Mouse (Mus musculus) MN1 (cell line): ENCODE measurements at regions not wholly inside any gene's neighbourhood (a gene's known extent, or its start where the extent isn't known, plus 50 kb on each side); places are given as distances from the start of the nearest gene placed in this dataset.
"Not testable (repeated sequence)": the region's sequence is repeated elsewhere in the genome, so short reads cannot be mapped to it uniquely, and the experiment has no call there.

Experiments
- DNase-seq: peaks from one replicate; pipeline ENCODE4 v3.0.0-alpha.2; 2016; ENCODE audit warnings: low spot score

DNA sequence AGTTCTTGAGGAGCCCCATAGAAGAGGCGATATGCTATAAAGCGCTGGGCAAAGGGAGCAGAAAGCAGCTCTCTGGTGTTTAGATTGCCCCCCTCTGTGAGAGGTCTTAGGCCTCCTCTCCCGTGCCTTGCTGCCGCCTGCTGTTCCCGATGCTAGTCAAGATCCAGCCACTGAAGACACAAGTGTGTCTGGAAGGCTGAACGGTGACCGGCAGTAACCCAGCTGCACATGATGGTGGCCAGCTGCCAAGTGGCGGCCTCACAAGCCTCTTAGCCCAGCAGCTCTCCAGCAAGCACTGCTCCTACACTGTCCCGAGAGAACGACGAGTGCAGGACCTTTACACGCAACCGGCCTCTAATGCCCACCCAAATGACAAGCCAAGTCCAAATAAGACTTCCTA, 104.1 kb upstream of the Abca1 start:
- peak; percentile 92 for DNase-seq

DNA sequence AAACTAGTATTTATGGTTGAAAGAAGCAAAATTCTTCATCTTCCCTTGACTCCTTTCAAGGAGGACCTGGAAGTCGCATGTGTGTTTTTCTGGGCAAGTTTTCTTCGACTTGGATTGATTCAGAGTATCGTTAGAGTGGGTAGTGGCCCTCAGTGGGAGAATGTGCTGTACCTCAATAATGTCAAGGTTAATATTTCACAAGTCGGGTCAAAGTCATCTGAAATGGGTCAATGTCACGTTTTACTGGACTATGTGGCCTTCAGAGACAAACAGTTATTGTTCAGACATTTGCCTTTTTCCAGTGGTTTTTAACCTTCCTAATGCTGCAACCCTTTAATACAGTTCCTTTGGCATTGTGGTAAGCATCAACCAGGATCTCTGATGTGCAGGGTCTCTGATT, 102.8 kb upstream of the Abca1 start:
- DNase-seq, result no peak

DNA sequence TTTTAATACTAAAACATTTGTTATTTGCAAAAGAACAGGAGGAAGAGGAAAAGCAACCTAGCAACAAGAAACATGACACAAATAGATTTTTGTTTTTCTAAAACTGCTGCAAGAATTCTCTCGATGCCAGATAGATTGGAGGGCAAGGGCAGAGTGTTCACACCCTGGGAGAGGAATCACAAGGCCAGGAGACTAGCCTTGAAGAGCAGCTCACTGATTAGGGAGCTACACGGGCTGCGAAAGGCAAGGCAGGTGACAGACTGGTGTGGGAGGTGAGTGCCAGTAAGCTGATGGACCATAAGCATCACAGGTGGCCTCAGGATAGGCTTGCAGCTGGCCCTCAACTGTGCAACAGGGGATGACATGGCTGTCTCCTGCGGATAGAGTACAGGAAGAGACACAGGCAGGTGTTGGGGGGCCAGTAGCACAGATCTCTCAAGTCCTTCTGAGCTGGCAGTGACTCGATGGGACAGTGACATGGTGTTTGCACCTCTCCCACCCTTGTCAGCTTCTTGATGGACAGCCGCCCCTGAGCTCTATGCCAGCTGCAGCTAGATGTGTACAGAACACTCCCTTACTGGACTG, 102.0 kb upstream of the Abca1 start:
- no peak for DNase-seq

DNA sequence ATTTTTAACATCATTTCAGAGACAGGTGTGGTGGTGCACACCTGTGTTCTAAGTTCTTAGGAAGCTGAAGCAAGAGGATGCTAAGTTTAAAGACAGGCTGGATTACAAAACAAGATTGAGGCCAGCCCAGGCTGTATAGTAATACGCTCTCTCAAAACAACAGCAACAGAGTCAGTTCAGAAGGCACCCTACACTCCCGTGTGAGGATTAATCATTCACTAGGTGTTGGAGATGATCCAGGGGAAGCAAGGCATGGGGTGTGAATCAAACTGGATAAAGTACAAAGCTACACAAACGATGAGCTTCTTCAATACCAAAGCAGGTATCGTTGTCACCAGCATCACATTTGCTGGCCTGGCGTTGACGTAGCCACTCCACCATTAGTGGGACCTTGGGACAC, 99.3 kb upstream of the Abca1 start:
- DNase-seq, result no peak

DNA sequence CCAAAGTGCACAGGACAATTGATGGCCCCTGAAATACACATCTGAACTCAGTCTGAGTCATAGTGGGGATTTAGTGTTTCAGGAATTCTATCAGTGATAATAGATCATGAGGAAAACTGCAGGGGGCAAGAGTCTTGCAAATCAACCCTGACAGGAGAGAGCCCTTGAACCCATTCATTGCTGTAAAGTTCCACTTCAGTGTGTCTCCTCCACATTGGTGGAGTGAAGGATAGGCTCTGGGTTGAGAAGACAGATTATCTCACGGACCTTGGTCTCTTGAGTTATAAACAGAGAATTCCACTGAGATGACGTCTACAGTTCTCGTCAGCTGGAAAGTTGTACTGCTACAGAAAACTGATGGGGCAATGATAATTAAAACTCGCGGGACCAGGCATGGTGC, 97.3 kb upstream of the Abca1 start:
- DNase-seq, result no peak

DNA sequence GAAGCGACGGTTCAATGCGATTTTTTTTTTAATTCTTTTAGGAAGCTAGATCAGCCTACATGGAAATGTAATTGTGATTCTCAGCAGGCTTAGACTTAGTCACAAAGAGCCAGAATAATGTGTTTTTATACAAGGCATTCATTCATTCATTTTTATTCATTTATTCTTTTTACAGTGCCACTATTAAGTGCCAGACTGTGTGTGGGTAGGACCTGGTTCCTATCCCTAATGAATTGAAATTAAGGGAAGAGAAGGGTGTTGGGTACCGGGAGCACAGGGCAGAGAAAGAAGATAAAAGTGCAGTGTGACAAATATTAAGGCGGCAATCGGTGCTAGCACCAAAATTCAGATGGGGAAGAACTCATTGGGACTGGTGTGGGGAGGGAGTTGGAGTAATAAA, 94.8 kb upstream of the Abca1 start:
- no peak for DNase-seq

DNA sequence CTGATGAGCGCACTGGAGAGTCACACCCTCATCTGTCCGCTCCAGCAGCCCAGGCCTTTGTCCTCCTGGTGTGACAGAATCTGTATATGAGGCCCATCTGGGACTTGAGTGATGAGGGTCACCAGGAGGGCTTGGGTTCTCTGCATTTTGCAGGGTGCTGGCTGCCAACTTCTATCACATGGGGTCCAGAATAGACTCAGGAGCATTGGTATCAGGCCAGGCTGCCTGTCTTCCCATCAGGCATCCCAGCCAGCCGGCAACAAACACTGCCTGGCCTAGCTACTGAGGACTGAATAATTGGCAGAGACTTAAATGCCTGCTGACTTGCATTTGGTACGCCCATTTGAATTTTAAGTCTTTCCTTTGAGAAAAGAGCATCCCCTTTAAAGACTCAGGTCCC, 94.0 kb upstream of the Abca1 start:
- DNase-seq, result peak; percentile 52

DNA sequence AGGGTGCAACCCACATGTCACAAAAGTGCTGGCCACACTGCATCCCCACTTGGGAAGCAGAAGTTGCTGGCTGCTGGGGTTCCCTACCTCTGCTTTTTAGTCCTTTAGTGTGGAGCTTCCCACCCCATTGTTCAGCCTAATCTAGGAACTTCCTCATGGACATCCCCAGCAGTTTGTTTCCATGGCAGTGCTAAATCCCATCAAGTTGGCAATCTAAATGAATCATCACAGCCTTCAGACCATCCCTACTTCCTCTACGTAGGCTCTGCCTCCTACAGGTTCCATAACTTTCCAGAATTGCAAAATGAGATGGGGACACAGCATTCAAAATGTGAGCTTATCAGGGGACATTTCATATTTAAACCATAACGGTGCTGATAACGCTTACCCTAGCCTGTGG, 90.6 kb upstream of the Abca1 start:
- no peak for DNase-seq

DNA sequence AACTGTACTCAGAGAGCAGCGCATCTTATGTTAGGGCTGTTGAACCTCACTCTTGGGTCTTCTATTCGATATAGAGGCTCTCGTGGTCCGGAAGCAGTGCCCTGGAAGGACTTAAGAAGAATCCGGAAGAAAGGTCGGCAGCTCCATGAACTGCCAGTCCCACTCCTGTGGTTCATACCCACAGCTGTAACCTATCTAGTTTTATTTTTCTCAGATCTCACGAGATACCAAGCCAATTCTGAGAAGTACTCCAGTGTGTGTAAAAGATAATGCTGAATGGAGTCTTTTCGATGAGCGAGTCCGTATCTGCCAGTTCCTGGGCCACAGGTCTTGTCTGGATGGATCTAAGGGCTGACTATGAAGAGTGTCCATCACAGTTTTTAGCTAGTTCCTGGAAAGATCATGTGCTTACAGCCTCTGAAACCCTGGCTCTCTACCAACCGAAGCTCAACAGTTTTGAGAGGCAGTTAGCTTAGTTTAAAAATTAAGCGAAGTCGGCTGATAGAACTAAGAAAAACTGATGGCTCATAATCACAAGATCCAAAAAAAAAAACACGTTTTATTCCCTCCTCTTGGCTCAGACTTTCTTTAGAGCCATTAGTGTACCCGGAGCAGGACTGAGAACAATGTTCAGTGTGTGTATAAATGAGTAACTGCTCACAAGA, 86.5 kb upstream of the Abca1 start:
- DNase-seq, result no peak

DNA sequence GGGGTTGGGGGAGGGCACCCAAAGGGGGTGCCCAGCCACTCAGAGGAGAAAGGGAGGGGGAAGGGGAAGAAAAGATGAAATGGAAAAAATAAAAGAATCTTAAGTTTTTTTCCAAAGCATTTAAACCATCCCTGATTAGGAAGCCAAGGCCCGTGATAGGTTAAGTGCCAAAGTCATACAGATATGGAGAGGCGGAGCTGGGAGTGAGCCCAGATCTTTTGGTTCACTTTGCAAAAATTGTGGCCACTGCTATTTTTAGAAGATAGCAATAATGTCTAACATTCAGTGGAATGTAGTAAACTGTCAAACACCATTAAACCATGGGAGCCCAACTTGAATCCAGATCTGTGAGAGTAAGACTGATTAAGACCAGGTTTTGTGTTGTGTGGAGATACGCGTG, 85.9 kb upstream of the Abca1 start:
- no peak for DNase-seq

DNA sequence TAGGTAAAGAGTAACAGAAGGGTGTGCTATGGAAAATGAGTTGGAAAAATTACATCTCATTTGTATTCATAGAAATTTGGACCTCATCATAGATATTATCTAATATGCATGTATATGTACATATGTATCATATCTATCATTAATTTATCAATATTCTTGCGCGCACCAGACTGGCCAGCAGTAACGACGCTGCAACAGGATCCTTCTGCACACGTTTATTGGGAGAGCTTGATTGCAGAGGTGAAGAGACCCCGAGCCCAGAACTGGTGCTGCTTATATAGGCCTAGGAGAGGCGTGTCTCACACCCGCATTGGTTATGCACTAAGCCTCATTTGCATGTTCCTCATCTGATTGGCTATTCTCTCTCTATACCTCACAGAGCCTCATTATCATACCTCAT, 83.8 kb upstream of the Abca1 start:
- not testable (repeated sequence) for DNase-seq

DNA sequence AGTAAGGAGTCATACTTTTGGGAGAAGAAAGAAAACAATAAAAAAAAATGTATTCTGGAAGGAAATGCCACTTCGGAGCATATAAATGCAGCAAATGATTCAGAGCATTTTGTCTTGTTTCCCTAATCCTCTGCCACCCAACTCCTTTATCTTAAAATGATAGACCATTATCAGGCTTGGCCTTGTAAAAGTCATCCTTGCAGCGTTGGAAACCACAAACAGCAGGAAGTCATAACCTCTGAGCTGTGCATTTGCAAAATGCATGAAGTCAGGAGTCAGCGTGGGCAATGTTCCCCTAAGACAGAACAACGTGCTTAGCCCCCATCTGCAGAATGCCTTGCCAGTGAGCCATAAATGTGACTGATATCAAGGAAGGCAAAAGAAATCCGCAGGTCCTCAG, 80.2 kb upstream of the Abca1 start:
- DNase-seq, result no peak

DNA sequence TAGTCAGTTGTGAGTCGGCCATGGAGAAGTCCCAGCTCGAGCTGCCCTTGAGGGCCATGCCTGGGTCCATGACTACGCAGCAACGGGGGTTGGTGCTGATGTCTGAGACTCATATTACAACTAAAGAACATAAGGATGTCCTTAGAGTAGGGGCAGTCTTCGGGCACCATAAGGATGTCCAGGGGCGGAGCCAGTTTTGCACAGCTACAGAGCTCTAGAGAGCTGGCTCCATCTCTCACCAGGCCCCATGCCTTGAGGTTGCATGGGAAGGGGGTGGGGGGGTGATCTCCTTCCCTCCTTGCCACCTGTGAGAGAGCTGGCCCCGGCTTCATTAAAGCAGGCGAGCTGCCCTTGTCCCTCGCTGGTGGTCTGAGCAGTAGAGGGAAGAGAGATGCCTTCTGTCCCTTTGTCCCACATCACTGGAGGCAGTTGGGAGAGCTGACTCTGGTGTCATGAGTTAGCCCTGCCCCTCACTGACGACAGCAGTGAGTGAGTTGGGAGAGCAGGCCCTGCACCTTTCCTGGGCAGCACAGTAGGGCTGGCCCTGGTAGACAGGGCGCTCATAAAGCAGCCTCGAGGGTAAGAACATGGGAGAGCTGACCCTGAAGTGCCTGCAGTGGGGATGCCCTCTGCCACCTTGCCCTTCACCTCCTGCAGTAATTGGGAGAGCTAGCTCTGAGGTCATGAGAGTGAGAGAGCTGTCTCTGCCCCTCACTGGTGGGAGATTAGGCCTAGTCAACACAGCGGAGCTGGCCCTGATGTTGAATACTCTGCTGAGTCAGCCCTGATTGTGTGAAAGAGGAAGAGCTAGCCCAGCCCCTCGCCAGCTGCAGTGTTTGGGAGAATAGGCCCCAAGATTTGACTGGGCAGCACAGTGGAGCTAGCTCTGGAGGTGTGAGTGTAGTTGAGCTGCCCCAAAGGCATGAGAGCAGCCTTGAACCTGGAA, 78.9 kb upstream of the Abca1 start:
- no peak for DNase-seq

DNA sequence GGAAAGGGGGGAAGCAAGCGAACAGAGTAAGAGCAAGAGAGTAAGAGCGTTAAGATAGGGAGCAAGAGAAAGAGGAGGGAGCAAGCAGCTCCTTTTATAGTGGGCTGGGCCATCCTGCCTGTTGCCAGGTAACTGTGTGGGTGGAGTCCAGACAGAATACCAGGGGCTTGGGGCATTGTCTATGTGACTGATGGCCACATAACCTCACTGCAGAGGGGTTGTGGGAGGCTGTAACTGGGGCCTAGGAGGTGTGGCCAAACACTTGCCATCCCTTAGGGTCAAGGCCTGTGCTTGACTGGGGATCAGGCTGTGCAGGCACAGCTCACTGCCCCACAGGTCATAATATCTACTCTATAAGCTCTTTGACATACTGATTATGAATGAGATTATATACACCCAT, 76.2 kb upstream of the Abca1 start:
- DNase-seq, result no peak

DNA sequence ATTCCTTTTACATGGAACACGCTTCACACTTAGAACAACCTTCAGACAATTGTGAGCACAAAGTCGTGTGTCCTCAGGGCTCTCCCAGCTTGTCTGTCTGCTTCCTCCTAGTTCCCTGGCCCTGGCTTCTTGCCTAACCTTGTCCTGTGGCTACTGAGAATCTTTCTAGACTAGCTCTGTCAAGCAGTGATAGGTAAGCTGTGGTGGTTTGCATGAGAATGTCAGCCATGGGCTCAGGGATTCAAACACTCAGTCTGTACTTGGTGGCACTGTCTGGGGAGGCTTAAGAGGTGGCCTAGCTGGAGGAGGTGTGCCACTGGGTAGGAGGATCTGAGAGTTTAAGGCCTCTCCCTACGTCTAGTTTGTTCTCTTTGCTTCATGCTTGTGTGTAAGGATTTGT, 72.7 kb upstream of the Abca1 start:
- DNase-seq, result no peak

DNA sequence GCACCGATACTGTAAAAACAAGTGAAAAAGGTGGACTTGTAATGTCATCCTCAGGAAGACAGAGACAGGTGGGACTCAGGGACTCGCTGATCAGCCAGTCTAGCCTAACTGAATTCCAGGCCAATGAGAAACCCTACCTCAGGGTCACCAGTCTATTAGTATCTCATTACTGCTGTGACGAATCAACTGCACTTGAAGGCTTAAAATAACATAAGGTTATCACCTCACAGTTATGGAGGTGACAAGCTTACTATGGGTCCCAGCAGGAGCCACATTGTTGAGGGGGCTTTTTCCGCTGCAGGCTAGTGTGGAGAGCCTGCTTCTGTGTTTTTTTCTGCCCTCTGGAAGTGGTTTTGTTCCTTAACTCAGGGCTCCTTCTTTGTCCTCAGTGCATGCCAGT, 72.2 kb upstream of the Abca1 start:
- no peak for DNase-seq

DNA sequence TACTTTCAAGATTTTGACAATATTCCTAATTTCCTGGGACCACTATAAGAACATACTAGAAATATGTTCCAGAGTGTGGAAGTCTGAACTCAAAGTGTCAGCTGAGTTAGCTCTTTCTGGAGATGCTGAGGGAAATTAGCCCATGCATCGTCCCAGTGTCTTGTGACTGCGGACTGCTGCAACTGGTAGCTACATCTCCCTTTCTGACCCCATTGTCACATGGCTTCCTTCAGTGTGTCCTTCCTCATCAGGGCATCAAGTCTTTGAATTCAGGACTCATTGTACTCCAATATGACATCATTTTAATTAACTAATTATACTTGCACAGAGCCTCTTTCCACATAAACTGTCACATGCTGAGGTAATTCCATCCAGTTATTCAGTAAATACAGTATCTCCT, 71.4 kb upstream of the Abca1 start:
- no peak for DNase-seq

DNA sequence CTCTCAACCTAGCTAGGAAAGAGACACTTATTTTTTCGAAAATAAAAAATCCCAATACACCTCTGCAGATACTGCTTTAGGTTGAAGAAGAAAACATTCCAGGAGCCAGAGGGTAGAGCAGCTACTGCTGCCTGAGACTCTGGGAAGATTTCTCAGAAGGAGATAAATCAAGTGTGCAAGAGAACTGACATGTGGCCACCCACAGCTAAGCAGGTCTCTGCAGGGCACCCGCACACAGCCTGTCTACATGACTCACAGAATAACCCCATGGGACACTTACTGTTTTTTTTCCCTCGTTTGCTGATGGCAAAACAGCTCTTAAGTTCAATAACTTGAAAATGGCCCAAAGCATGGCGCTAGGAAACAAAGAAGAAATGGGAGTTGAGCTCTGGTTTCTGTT, 68.7 kb upstream of the Abca1 start:
- DNase-seq, result peak; percentile 47

DNA sequence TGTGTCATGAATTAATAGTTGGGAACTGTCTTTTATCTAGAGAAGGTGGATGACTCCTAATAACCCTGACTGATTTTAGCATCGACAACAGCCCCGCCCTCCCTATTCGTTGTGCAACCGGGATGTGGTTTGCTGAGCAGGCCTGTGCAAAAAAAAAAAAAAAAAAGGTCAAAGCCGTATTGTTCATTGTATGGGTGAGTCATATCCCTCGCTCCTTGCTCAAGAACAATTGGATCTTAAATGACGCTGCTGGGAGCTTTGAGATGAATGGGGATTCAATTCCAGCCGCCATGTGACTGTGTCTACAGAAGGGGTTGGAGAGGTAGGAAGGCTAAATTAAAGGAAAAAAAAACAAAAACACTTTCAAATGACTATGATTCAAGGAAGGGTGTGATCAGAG, 68.1 kb upstream of the Abca1 start:
- peak; percentile 82 for DNase-seq

DNA sequence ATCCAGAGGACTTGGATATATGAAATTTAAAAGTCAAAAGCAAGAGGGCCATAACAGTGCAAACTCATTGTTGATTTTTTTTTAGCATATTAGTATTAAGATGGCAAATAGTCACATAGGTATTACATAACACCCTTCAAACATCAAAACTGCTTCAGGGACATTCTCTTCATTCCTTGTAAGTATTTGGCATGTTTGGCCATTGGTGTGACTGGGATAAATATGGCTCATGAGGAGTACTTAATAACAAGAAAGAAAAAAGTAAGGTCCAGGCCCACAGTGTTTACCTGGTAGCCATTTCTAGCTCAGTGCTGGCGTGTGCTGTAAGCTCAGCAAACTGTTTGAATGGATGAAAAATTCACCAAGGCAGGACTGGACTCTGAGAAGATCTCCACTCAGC, 67.4 kb upstream of the Abca1 start:
- DNase-seq, result no peak

DNA sequence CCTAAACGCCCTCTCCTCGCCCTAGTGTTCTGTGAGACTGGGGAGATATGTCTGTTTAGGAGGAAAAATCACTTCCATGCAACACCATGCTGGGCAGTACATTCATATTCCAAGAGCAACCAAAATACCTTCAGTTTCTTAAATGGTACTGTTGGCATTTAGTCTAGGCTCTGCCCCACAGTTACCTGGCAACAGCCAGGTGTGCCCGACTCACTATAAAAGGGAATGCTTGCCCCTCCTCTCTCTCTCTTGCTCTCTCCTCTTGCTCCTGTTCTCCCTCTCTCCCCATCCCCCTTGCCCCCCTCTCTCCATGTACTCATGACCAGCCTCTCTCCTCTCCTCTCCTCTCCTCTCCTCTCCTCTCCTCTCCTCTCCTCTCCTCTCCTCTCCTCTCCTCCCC, 66.7 kb upstream of the Abca1 start:
- no peak for DNase-seq

DNA sequence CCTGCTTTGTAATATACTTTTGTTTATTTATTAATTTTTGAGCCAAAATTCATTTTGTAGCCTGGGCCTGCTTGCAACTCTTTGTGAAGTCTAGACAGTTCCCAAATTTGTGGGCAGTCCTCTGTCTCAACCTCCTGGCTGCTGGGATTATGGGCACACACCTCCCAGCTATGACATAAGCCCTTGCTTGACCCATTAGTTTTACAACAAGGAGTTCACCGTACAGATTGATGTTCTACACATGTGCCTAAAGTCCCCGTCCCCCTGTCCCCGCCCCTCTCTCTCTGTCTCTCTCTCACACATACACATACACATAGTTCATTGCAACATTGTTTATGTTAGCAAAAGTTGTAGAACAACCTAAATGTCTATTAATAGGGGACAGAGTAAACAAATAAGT, 63.7 kb upstream of the Abca1 start:
- DNase-seq, result no peak

DNA sequence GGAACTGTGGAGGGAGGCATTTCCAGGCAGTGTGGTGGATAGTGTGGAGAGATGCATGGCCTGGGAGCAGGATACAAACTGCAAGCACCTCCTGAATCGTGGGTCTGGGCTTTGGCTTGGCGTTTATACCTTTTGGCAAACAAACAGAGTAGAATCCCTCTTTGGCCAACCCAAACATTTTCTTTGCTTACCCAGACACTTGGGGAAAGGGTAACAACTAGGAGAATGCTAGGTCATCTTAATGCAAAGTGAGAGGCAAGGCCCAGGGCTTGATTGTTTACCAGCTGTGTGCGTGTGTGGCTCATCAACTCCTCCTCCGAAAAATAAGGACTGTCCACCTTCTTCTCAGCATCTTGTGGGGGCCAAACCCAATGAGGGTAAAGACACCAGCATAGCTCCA, 61.1 kb upstream of the Abca1 start:
- DNase-seq, result no peak
